Mouse (Mus musculus): Measurements from ENCODE around the gene Gm6034.

DNA sequence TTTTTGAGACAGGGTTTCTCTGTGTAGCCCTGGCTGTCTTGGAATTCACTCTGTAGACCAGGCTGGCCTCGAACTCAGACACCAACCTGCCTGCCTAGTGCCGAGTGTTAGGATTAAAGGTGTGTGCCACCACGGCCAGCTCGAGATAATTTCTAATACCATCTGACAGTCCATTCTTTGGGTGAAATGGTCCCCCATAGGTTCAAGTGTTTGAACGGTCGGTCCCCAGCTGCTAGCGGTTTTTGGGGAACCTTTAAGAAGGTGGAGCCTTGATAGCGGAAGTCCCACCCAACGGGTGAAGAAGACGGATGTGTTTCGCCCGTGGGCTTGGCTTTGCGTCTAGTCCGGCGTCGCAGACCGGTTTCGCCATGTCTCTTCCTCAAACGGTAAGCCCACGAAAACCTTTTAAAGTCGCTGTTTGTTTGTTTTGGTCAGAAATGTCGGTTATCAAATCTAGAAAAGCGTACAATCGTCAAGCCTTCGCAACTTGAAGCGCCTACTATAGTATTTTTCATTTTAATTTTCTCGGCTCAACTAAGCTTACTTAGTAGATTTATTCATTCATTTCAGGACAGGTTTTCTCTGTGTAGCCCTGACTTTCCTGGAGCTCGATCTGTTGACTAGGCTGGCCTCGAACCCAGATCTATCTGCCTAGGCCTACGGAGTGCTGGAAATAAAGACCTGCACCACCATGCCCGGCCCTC lies 48.4 kb upstream of the Gm6034 start:
- TF ChIP-seq POLR2A (IDR thresholded peaks at IDR 0.05; ENCODE audit: borderline replicate concordance, extremely low read depth, insufficient read depth, insufficient read length, poor library complexity, severe bottlenecking) (peak; percentile 36; the same call in 1 of the 2 replicates), CTCF (IDR thresholded peaks at IDR 0.05; ENCODE audit: borderline replicate concordance, extremely low read depth, insufficient read depth, insufficient read length) (no peak)

Measured in brain, embryonic 14.5 days (tissue).